Mouse (Mus musculus): ENCODE measurements around the gene Slc19a1. TPM values are rescaled to one million over a fixed set of nuclear protein-coding genes. Genes with fewer than 3 reads are reported as not detected.
A peak's percentile ranks its signal among the peaks of the same experiment; 100 is the strongest.

The Slc19a1 gene
- polyA plus RNA-seq, 1 experiment from 2014 or later = 43.7 TPM

DNA sequence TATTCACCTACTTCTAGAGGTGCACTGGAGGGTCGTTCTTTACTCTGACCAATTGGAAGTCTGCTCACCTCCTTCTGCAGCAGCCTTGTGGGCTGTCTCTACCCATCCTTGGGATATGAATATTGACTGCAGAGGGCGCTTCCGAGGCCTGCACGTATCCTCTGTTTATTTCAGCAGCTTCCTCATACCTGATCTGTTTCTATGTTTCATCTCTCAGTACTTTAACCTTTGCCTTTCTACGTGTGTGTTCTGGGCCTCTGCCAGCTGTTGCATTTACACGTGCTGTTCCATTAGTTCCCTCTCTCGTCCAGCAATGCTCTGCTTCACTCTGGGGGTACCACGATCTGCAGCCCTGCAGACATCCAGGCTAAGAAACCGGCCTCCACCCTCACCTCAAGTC is 14.4 kb upstream of the Slc19a1 start:
- WGBS = 73% methylated on average over 9 of the region's 9 CpGs
- ATAC-seq (replicated peaks; ENCODE audit: low FRiP score) = no peak
- no peaks in the 10 kb centered on the region for H3K27me3 ChIP-seq
- no peaks in the 10 kb centered on the region for H3K9me3 ChIP-seq (replicated peaks)
- no peak overlapping the region for H3K4me2 ChIP-seq
- no peak overlapping the region for H3K27ac ChIP-seq
- no peak overlapping the region for H3K4me3 ChIP-seq (replicated peaks)
- H3K36me3 ChIP-seq = no peaks in the 10 kb centered on the region
- no peak overlapping the region for H3K9ac ChIP-seq
- peaks cover 14% of the 10 kb centered on the region; the same call in 1 of the 2 replicates for H3K4me1 ChIP-seq

DNA sequence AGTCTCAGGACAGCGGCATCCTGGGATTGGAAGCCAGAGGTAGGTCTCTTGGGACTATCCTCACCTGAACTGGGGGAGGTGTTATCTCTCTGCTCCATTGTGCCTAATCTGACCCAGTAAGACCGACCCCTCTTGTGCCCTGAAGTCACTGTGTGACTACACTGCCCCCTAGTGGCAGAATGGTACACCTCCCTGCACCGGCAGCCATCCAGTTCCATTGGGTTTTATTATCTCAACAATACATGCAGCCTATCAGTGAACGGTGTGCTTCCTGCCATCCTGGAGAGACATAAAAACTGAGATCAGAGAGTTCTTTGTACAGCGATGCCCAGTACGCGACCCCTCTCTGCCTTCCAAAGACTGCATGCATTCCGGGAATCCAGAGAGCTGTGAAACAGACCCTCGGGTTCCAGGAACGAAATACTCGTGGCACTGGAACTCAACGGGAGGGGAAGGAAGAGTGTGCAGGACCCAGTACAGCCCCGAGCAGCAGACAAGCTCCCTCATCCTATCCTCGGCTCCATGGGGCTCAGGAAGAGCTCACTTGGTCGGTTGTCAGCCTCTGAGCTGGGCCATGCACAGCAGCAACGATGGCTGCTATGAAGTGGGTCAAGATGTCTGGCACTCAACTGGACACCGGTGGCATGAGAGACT is 10.5 kb upstream of the Slc19a1 start:
- Histone ChIP-seq H3K9ac (0 out of 2 replicates have a peak overlapping the region, but pooled peaks have one; percentile 7), H3K27ac (no peak overlapping the region), H3K4me3 (replicated peaks) (peak overlapping the region; percentile 19), H3K4me2 (peak overlapping the region; percentile 53), H3K36me3 (no peaks in the 10 kb centered on the region), H3K9me3 (replicated peaks) (no peaks in the 10 kb centered on the region), H3K4me1 (peaks cover 8% of the 10 kb centered on the region; the same call in 1 of the 2 replicates), H3K27me3 (no peaks in the 10 kb centered on the region)
- ATAC-seq (replicated peaks; ENCODE audit: low FRiP score) = peak; percentile 73
- WGBS = 25% methylated on average over 17 of the region's 17 CpGs

DNA sequence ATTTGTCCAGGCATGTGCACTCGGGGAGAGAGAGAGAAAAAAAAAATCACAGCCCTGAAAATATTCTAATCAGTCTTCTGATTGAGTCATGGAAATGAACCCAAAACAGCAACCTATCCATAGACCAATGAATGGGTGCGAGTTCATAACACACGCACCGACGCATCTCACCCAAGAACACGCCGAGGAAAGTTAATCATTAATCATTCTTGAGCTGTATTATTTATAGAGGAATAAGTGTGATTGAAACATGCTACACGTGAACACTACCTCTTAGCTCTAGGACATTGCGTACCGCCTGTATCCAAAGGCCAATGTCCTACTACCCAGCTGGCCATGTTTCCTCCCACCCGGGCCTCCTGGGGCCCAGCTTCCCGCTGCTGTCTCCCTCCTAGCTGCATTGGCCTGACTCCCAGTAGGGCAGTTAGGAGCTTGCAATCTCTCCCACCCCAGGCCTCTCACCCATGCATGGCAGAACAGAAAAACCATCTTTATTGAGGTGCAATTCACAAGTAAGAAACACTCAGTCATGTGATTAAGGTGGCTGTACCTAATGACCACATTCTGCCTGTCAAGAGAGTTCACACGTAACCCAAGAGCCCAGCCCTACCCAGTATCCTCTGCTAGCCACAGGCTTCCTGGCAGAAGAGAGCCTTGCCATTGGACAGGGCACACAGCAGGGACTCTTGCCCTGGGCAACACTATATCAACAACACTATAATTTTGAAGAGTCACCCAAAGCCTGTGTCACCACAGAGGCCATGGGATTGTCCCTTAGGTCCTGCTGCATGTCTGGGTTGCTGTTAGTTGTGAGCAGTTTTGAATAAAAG is 9.5 kb upstream of the Slc19a1 start:
- WGBS = 67% methylated on average over 13 of the region's 13 CpGs
- Histone ChIP-seq H3K4me3 (replicated peaks) (no peak overlapping the region), H3K27me3 (no peaks in the 10 kb centered on the region), H3K27ac (no peak overlapping the region), H3K4me2 (no peak overlapping the region), H3K36me3 (no peaks in the 10 kb centered on the region), H3K9me3 (replicated peaks) (no peaks in the 10 kb centered on the region), H3K9ac (no peak overlapping the region), H3K4me1 (peaks cover 8% of the 10 kb centered on the region; the same call in 1 of the 2 replicates)
- no peak for ATAC-seq (replicated peaks; ENCODE audit: low FRiP score)

DNA sequence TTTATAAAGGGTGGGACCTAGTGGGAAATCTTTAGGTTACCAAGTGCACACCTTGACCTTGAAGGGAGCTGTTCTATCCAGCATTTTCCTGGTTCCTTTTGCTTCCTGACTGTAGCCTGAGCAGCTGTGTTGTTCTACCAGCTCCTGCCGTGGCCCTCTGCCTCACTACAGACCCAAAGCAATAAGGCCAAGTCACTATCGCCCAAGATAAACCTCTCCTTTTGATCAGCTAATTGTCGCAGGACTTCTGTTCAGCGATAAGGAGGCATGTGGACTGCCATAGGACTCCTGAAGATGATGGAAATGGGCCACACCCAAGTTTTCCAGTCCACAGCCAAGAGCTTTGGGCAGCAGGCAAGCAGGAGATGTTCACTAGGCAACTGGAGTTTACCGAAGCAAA is 7.8 kb upstream of the Slc19a1 start:
- WGBS = 77% methylated on average over 5 of the region's 5 CpGs
- H3K4me3 ChIP-seq (replicated peaks) = no peak overlapping the region
- H3K4me2 ChIP-seq = no peak overlapping the region
- H3K27ac ChIP-seq = no peak overlapping the region
- no peak for ATAC-seq (replicated peaks; ENCODE audit: low FRiP score)
- peaks cover 8% of the 10 kb centered on the region; the same call in 1 of the 2 replicates for H3K4me1 ChIP-seq
- no peaks in the 10 kb centered on the region for H3K36me3 ChIP-seq
- no peak overlapping the region for H3K9ac ChIP-seq
- no peaks in the 10 kb centered on the region for H3K27me3 ChIP-seq
- H3K9me3 ChIP-seq (replicated peaks) = no peaks in the 10 kb centered on the region

DNA sequence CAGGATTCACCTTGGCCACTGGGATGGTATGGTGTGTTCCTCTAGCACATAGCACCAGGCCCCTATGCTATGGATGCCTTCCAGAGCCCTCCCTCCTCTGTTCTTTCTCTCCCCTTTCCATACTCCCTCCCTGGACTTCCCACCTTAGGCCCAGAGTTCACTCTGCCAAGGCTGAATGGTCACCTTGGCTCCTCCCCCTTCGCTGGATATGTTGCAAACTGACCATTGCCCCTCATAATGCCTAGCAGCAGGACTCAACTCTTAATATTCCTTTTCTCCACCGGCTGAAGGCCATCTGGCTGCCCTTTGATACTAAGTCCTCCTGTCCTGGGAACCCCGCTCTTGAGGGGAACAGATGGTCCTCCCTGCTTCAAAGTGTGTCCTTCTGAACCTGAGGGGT is 5.1 kb upstream of the Slc19a1 start:
- no peaks in the 10 kb centered on the region for H3K36me3 ChIP-seq
- H3K9me3 ChIP-seq (replicated peaks) = no peaks in the 10 kb centered on the region
- no peak overlapping the region for H3K4me2 ChIP-seq
- no peak overlapping the region for H3K4me3 ChIP-seq (replicated peaks)
- WGBS = 64% methylated on average over 3 of the region's 3 CpGs
- ATAC-seq (replicated peaks; ENCODE audit: low FRiP score) = no peak; the same call in 1 of the 2 replicates
- H3K27me3 ChIP-seq = no peaks in the 10 kb centered on the region
- 0 out of 2 replicates have a peak overlapping the region, but pooled peaks have one; percentile 45 for H3K27ac ChIP-seq
- no peak overlapping the region for H3K9ac ChIP-seq
- peaks cover 5% of the 10 kb centered on the region for H3K4me1 ChIP-seq

DNA sequence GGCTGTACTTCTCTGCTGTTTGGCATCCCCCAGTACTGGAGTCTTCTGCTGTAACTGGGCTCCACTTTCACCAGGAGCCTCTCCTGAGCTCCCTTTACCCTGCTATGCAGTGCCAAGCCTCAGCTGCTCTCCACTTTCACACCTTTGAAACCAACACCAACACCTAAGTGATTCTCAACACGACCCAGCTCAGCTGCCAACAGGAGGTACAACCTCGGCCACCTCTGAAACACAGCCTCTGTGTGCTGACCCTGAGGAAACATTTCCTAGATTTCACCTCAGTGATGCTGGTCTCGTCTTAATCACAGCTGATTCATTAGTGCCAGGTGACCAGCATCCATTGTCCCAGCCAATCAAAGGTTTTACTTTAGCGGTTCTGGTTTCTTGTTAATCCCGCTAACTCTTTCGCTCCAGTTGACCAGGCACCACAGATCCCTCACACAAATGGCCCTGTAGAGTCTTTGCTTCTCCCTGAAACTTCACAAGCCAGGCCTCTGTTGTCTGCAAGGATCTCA is 3.2 kb upstream of the Slc19a1 start:
- no peak overlapping the region for H3K4me2 ChIP-seq
- no peak for ATAC-seq (replicated peaks; ENCODE audit: low FRiP score)

DNA sequence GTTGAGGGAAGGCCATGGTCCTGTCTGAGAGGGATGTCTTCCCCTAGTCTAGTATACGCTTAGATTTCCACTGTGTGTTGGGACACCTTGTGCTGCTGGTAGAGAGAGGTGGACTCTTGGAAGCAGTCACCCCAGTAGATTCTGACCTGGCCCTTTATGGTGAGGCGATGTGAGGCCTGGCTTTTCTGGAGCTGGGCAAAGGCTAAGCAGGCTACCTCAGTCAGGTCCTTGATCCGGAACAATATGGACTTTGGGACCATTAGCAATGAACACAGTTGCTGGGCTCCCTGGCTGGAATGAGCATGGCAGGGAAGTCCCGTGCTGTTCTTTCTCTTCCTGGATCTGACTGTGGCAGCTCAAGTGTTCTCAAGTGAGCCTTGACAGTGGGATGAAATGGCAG is 2.3 kb upstream of the Slc19a1 start:
- H3K4me3 ChIP-seq (replicated peaks) = no peak overlapping the region
- H3K27me3 ChIP-seq = no peaks in the 10 kb centered on the region
- no peak overlapping the region for H3K9ac ChIP-seq
- no peak for ATAC-seq (replicated peaks; ENCODE audit: low FRiP score)
- no peak overlapping the region for H3K4me2 ChIP-seq
- H3K27ac ChIP-seq = peak overlapping the region; percentile 66
- H3K9me3 ChIP-seq (replicated peaks) = no peaks in the 10 kb centered on the region
- H3K4me1 ChIP-seq = peaks cover 23% of the 10 kb centered on the region
- H3K36me3 ChIP-seq = no peaks in the 10 kb centered on the region
- WGBS = 90% methylated on average over 4 of the region's 4 CpGs

More for the DNA sequence above, 3.2 kb upstream of the Slc19a1 start:
- H3K27me3 ChIP-seq = no peaks in the 10 kb centered on the region
- 75% methylated on average over 6 of the region's 6 CpGs for WGBS
- no peaks in the 10 kb centered on the region for H3K9me3 ChIP-seq (replicated peaks)
- peaks cover 14% of the 10 kb centered on the region for H3K4me1 ChIP-seq
- peak overlapping the region; percentile 52; the same call in 1 of the 2 replicates for H3K27ac ChIP-seq
- no peaks in the 10 kb centered on the region for H3K36me3 ChIP-seq
- H3K4me3 ChIP-seq (replicated peaks) = no peak overlapping the region
- H3K9ac ChIP-seq = no peak overlapping the region

DNA sequence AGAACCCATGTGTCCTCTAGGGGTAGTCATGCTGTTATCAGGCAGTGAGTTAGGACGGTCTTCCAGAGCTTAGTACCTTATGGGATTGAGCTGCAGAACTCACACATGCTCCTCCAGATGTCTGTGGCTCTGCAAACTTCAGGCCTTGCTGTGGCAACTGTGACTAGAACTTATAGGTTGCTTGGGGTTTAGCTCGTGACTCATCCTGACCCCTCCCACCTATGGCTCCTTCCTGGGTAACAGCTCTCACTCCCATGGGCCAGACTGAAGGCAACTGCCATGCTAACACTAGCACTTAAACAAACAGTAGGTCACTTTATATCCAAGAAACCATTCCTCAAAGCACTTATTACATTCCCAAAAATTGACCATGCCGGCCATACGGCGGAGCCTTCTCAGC is 1.4 kb upstream of the Slc19a1 start:
- 96% methylated on average over 5 of the region's 5 CpGs for whole genome bisulfite sequencing
- peaks cover 30% of the 10 kb centered on the region for H3K4me1 ChIP-seq
- no peaks in the 10 kb centered on the region for H3K9me3 ChIP-seq (replicated peaks)
- H3K4me2 ChIP-seq = no peak overlapping the region
- H3K27ac ChIP-seq = 0 out of 2 replicates have a peak overlapping the region, but pooled peaks have one; percentile 66
- no peaks in the 10 kb centered on the region for H3K36me3 ChIP-seq
- H3K27me3 ChIP-seq = no peaks in the 10 kb centered on the region
- no peak overlapping the region for H3K9ac ChIP-seq
- H3K4me3 ChIP-seq (replicated peaks) = no peak overlapping the region
- no peak for ATAC-seq (replicated peaks; ENCODE audit: low FRiP score)

DNA sequence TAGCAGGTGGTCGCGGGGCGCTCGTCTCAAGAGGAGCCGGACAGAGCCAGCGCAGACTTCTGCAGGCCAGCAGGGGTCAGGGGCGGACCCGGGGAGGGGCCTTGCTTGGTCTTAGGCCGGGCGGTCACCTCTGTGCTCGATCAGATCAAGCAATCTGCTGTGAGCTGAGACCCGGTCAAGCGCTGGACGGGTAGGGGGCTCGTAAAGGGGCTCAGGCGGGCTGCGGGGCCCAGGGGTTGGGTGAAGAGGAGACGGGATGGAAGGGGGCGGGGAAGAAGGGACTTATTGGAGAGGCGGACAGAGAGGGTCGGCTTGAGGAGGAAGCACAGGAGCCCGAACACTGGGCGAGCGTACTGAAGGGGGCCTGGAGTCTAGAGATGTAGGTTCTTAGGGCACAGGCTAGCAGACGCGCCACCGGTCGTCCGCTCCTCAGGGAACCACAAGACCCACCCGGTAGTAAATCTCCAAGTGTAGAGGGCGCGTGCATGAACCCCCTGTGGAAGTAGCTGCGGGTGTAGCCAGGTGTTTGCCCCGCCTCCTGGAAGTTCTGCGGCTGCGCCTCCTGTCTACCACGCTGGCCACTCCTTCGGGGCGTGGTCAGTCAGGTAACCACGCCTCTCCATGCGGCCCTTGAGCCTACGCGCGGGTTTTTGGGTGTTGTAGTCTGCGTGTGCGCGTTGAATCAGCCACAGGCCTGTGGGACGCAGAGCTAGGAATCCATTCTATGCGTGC is 716 bp downstream of the Slc19a1 start:
- H3K27me3 ChIP-seq = no peaks in the 10 kb centered on the region
- peak; percentile 89 for ATAC-seq (replicated peaks; ENCODE audit: low FRiP score)
- H3K4me3 ChIP-seq (replicated peaks) = peak overlapping the region; percentile 74
- peak overlapping the region; percentile 76 for H3K9ac ChIP-seq
- no peaks in the 10 kb centered on the region for H3K36me3 ChIP-seq
- H3K9me3 ChIP-seq (replicated peaks) = no peaks in the 10 kb centered on the region
- peak overlapping the region; percentile 91 for H3K27ac ChIP-seq
- H3K4me2 ChIP-seq = peak overlapping the region; percentile 90
- H3K4me1 ChIP-seq = peaks cover 30% of the 10 kb centered on the region
- WGBS = under 1% methylated on average over 49 of the region's 49 CpGs

DNA sequence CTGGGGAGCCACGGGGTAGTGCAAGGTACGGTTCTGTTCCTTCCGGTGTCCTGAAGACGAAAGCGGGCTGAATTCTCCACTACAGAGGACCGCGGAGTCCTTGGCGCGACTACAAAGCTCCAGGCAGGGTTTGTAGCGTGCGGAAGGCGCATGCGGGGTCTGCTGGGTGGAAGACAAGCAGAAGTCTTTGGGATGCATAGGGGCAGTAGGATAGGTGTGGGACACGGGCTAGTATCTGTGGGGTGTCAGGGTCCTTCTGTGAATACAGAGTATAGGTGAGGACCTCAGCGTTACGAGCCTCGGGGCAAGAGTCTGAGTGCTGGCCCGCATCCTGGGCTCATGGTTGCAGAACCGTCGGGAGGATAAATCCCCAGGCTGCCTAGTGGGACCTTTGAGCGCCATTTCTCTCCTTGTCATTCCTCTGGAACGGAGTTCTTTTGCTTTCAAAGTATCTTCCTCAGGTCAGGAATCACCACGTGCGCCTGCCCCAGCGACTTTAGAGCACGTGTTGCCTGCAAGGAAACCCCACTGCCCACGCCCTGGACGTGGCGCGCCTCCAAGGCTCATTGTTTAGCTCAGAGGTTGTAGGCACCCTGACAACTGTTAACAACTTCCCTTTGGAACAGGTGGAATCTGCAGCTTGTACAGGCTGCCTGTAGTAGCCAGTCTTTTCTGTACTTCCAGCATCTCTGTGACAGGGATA is 1.4 kb downstream of the Slc19a1 start:
- Histone ChIP-seq H3K9me3 (replicated peaks) (no peaks in the 10 kb centered on the region), H3K4me1 (peaks cover 30% of the 10 kb centered on the region), H3K27ac (peak overlapping the region; percentile 15; the same call in 1 of the 2 replicates), H3K4me3 (replicated peaks) (peak overlapping the region; percentile 74), H3K27me3 (no peaks in the 10 kb centered on the region), H3K36me3 (peaks cover 6% of the 10 kb centered on the region), H3K4me2 (peak overlapping the region; percentile 90), H3K9ac (peak overlapping the region; percentile 55)
- WGBS = under 1% methylated on average over 30 of the region's 30 CpGs
- ATAC-seq (replicated peaks; ENCODE audit: low FRiP score) = peak; percentile 59

DNA sequence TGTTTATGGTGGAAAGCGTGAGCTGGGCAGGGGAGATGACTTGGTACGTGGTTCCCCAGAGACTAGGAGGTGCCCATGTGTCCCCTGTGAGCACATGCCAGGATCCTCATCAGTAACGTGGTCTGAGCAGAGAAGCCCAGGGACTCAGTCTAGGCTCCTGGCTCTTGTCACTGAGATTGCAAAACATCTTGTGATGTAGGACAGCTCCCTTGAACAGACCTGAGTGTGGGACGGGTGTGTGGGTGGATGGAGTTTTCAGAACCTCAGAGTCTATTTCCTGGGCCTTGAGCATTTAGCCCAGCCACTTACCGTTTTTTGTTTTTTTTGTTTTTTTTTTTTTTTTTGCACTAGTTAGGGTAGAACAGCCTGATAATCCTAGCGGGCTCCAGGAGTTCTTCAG is 3.4 kb downstream of the Slc19a1 start:
- WGBS = 69% methylated on average over 6 of the region's 6 CpGs
- H3K4me2 ChIP-seq = peak overlapping the region; percentile 90; the same call in 1 of the 2 replicates
- peaks cover 30% of the 10 kb centered on the region for H3K4me1 ChIP-seq
- H3K27ac ChIP-seq = no peak overlapping the region
- peaks cover 24% of the 10 kb centered on the region for H3K36me3 ChIP-seq
- no peak overlapping the region for H3K4me3 ChIP-seq (replicated peaks)
- H3K9me3 ChIP-seq (replicated peaks) = no peaks in the 10 kb centered on the region
- H3K27me3 ChIP-seq = no peaks in the 10 kb centered on the region
- no peak for ATAC-seq (replicated peaks; ENCODE audit: low FRiP score)
- no peak overlapping the region for H3K9ac ChIP-seq
